Mouse (Mus musculus) myocyte (in vitro differentiated cells): ENCODE data around the gene Rnf220. TPM values are rescaled to one million over a fixed set of nuclear protein-coding genes. Genes with fewer than 3 reads are reported as not detected.
A peak's percentile ranks its signal among the peaks of the same experiment; 100 is the strongest.

ENCODE experiments used
- H3K27me3 ChIP-seq: one replicate; pipeline ENCODE4 v1.6.1; 2011; ENCODE audit not compliant: control insufficient read depth, insufficient read depth, insufficient read length
- H3K36me3 ChIP-seq: one replicate; pipeline ENCODE4 v1.6.1; 2011; ENCODE audit not compliant: control insufficient read depth, insufficient read depth
- H3K4me2 ChIP-seq: one replicate; pipeline ENCODE4 v1.6.1; 2011; ENCODE audit warnings: low read depth, control low read depth
- H3K4me3 ChIP-seq: one replicate; pipeline ENCODE4 v1.5.1; 2011; ENCODE audit warnings: mild to moderate bottlenecking, control low read depth, moderate library complexity
- H3K79me2 ChIP-seq: one replicate; pipeline ENCODE4 v1.6.1; 2011; ENCODE audit not compliant: control insufficient read depth, insufficient read depth
- H3ac ChIP-seq: one replicate; pipeline ENCODE4 v1.6.1; 2011; ENCODE audit not compliant: control insufficient read depth, insufficient read length
- CEBPB ChIP-seq: IDR thresholded peaks from 2 replicates; pipeline ENCODE4 v1.6.1; 2011; ENCODE audit warnings: mild to moderate bottlenecking, moderate library complexity; ENCODE audit not compliant: poor library complexity, insufficient read depth, severe bottlenecking
- E2F4 ChIP-seq: IDR thresholded peaks from one replicate; pipeline ENCODE4 v1.6.1; 2011; ENCODE audit warnings: mild to moderate bottlenecking, control low read depth, moderate library complexity; ENCODE audit not compliant: insufficient read depth
- MAX ChIP-seq: IDR thresholded peaks from one replicate; pipeline ENCODE4 v1.6.1; 2011; ENCODE audit warnings: low read depth, mild to moderate bottlenecking, control low read depth
- MYOD1 ChIP-seq, 3 experiments: IDR thresholded peaks; one replicate each; pipeline ENCODE4 v1.6.1; 2011; ENCODE audit warnings: control low read depth in 2 of 3, low read depth in 2 of 3, mild to moderate bottlenecking in 2 of 3, moderate library complexity in 1 of 3; ENCODE audit not compliant: insufficient read length in 2 of 3, control insufficient read depth in 1 of 3
- MYOG ChIP-seq, 3 experiments: IDR thresholded peaks; one replicate each; pipeline ENCODE4 v1.6.1; 2011; ENCODE audit warnings: control low read depth in 2 of 3, low read depth in 2 of 3, mild to moderate bottlenecking in 2 of 3; ENCODE audit not compliant: insufficient read length in 2 of 3, control insufficient read depth in 1 of 3, insufficient read depth in 1 of 3
- POLR2A ChIP-seq: IDR thresholded peaks from one replicate; pipeline ENCODE4 v1.6.1; 2011; ENCODE audit warnings: low read depth, mild to moderate bottlenecking, control low read depth, moderate library complexity; ENCODE audit not compliant: insufficient read length
- POLR2AphosphoS2 ChIP-seq: IDR thresholded peaks from one replicate; pipeline ENCODE4 v1.6.1; 2011; ENCODE audit warnings: low read depth, control low read depth; ENCODE audit not compliant: insufficient read length
- REST ChIP-seq: IDR thresholded peaks from one replicate; pipeline ENCODE4 v1.6.1; 2011; ENCODE audit warnings: mild to moderate bottlenecking, control low read depth, moderate library complexity; ENCODE audit not compliant: insufficient read depth, insufficient read length
- SRF ChIP-seq: IDR thresholded peaks from one replicate; pipeline ENCODE4 v1.6.1; 2011; ENCODE audit warnings: low read depth; ENCODE audit not compliant: control insufficient read depth, insufficient read length
- TCF12 ChIP-seq: IDR thresholded peaks from one replicate; pipeline ENCODE4 v1.6.1; 2011; ENCODE audit warnings: mild to moderate bottlenecking, control low read depth; ENCODE audit not compliant: poor library complexity, insufficient read depth, severe bottlenecking
- TCF3 ChIP-seq: IDR thresholded peaks from one replicate; pipeline ENCODE4 v1.6.1; 2011; ENCODE audit warnings: low read depth, control low read depth; ENCODE audit not compliant: insufficient read length
- USF1 ChIP-seq: IDR thresholded peaks from one replicate; pipeline ENCODE4 v1.6.1; 2011; ENCODE audit warnings: low read depth, mild to moderate bottlenecking, control low read depth, moderate library complexity
- polyA plus RNA-seq: library from polyadenylated mRNA; unstranded; fragments of >200 nt; fragmentation: generic; extraction: Trizol; gene quantifications from one replicate; pipeline ENCODE4 v1.2.1, GENCODE M21; 2012; ENCODE audit warnings: missing spikeins

The Rnf220 gene
- polyA plus RNA-seq, 1 experiment, result 60.4 TPM

DNA sequence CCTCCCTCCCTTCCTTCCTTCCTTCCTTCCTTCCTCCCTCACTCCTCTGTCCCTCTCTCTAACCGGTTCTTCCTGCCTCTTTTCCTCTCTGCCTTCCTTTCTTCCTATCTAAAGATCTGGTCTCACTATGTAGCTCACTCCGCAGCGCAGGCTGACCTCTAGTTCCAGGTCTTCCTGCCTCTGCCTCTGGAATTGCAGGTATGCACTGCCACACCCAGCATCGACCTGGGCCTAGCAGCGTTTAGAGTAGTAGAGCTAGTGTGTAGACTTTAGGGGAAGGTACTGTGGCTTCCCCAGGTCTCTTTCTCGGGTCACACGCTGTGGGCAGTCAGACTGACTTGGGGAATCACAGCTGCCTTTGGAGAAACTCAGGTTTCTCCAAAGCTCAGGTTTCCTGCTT lies 191.4 kb downstream of the Rnf220 start:
- no peak overlapping the region for H3ac ChIP-seq
- H3K79me2 ChIP-seq, result no peaks in the 10 kb centered on the region
- no peak overlapping the region for H3K4me2 ChIP-seq
- H3K27me3 ChIP-seq, result peaks cover 40% of the 10 kb centered on the region
- TF ChIP-seq TCF12 (no peak), E2F4 (no peak), POLR2A (no peak), MYOD1 (IDR thresholded peaks at IDR 0.05; ENCODE audit: control insufficient read depth in 1 of 3, insufficient read length in 2 of 3, low read depth in 2 of 3) (no peak), CEBPB (no peak), REST (no peak), MYOG (IDR thresholded peaks at IDR 0.05; ENCODE audit: control insufficient read depth in 1 of 3, insufficient read depth in 1 of 3, insufficient read length in 2 of 3, low read depth in 2 of 3) (no peak), USF1 (no peak), TCF3 (no peak), POLR2AphosphoS2 (no peak), SRF (no peak), MAX (no peak)
- no peaks in the 10 kb centered on the region for H3K36me3 ChIP-seq
- no peak overlapping the region for H3K4me3 ChIP-seq

DNA sequence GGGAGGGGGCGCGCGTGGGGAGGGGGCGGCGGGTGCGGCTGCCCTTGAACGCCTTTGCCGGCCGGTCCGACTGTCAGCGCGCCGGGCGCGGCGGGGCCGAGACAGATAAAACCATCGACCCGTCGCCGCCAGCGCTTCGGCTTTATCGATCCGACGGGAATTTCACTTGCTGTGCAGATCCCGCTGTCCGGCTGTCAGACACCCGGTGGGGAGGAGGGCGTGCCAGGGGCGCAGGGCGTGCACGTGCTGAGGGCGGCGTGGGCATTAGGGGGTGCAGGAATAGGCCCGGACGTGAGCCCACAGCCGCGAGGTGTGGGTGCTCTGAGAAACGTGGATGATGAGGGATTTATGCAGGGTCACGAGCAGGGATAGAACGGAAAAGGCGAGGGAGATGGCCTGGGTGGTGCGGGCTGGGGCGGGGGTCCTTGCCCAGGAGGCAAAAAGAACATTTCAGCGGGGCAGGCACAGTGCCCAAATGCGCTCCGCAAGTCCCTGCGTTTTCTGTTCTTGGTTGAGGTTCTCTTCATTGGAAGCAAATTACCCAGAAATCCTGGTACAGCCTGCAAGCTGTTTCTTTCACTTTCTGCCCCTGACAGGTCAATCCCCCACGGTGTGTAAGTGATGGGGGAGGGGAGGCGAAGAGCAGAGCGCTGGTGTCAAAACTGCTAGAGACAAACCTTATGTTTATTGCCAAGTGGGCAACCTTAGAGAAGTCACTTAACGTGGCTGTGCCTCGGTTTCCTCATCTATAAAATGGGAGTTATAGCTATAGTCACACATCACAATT lies 192.4 kb downstream of the Rnf220 start:
- peak overlapping the region; percentile 71 for H3K4me2 ChIP-seq

DNA sequence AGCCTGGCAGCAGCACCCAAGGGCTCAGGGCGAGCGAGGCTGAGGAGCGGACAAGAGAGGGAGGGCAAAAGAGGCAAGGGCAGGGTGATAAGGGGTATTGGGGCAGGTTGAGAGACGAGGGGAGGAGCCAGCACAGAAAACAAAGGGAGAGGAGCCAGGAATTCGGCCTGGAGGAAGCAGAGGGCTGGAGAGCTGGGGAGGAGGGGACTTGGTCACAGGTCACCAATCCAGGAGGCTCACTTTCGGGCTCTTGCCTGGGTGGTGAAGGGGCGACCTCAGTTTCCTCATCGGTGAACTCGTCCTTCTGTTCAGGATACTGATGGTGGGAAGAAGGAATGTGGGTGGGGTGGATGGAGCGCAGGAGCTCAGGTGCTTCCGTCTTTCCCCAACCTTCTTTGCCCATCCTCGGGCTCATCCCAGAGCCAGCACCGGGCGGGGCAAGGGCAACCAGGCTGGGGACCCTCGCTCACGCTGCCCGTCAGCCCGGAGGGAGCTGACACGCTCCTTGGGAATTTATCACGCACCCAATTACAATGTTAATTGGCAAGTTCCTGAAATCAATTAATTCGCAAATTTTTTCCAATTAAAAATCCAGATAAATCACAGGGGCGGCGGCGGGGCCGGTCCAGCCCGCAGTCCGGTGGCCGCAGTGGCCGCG lies 193.1 kb downstream of the Rnf220 start:
- Histone ChIP-seq H3K4me3 (no peak overlapping the region), H3K36me3 (no peaks in the 10 kb centered on the region), H3K4me2 (peak overlapping the region; percentile 50), H3K27me3 (peaks cover 53% of the 10 kb centered on the region), H3ac (no peak overlapping the region), H3K79me2 (no peaks in the 10 kb centered on the region)
- TF ChIP-seq TCF12 (no peak), MYOG (IDR thresholded peaks at IDR 0.05; ENCODE audit: control insufficient read depth in 1 of 3, insufficient read depth in 1 of 3, insufficient read length in 2 of 3, low read depth in 2 of 3) (no peak), USF1 (no peak), MAX (no peak), POLR2AphosphoS2 (no peak), REST (no peak), SRF (no peak), POLR2A (no peak), TCF3 (no peak), E2F4 (no peak)

More for the DNA sequence above, 192.4 kb downstream of the Rnf220 start:
- no peak overlapping the region for H3ac ChIP-seq
- H3K36me3 ChIP-seq, result no peaks in the 10 kb centered on the region
- TF ChIP-seq MYOD1 (IDR thresholded peaks at IDR 0.05; ENCODE audit: control insufficient read depth in 1 of 3, insufficient read length in 2 of 3, low read depth in 2 of 3) (no peak), REST (no peak), TCF3 (no peak), USF1 (no peak), POLR2AphosphoS2 (no peak), E2F4 (no peak), POLR2A (no peak), SRF (no peak), TCF12 (no peak), MAX (no peak)
- H3K27me3 ChIP-seq, result peaks cover 48% of the 10 kb centered on the region
- no peak overlapping the region for H3K4me3 ChIP-seq
- H3K79me2 ChIP-seq, result no peaks in the 10 kb centered on the region

DNA sequence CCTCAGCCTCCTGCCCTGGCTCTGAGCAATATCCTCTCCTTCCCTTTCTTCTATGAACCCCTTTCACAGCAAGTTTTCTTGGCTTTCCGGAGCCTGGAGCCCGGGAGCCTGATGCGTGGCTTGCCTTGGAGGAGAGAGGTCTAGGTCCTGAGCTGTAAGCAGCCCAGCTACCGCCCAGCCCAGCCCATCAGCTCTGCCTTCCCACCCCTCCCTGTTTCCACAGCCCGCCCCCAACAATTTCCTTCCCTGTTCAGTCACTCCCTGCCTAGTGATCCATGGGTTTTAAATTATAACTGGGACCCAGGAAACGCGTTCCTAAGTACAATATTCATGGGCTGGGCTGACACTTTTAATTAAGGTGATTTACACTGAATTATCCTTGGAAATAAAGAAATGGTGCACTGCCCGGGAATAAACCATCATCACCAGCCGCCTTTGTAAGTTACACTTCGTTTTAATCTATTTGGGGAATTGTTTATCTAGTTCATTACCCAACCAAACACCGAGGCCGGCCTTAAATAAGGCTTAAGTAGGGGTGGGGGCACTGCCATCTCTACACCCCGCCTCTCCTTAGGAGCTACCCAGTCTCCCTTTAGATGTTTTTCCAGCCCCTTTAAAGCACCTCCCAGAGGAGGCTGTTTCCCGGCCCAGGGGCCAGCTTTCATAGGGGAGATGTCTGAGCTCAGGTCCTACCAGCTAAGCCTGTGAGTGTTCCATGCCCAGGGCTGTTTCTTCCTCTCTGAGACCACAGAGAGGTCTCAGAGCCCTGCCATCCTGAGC lies 194.6 kb downstream of the Rnf220 start:
- Histone ChIP-seq H3K79me2 (no peaks in the 10 kb centered on the region), H3ac (no peak overlapping the region), H3K36me3 (no peaks in the 10 kb centered on the region), H3K27me3 (peaks cover 53% of the 10 kb centered on the region), H3K4me2 (no peak overlapping the region), H3K4me3 (no peak overlapping the region)
- TF ChIP-seq POLR2AphosphoS2 (no peak), MYOD1 (IDR thresholded peaks at IDR 0.05; ENCODE audit: control insufficient read depth in 1 of 3, insufficient read length in 2 of 3, low read depth in 2 of 3) (no peak), USF1 (no peak), MYOG (IDR thresholded peaks at IDR 0.05; ENCODE audit: control insufficient read depth in 1 of 3, insufficient read depth in 1 of 3, insufficient read length in 2 of 3, low read depth in 2 of 3) (no peak), TCF12 (no peak), E2F4 (no peak), MAX (no peak), REST (no peak), SRF (no peak), POLR2A (no peak), TCF3 (no peak), CEBPB (no peak)
